Mouse (Mus musculus) CH12.LX (cell line): ENCODE results near the gene Syce3. TPM values are rescaled to one million over a fixed set of nuclear protein-coding genes. Genes with fewer than 3 reads are reported as not detected.

Experiments
- DNase-seq: peaks from one replicate; pipeline ENCODE4 v3.0.0-alpha.2; 2013; ENCODE audit errors: extremely low read depth
- H3K27ac ChIP-seq: 2 replicates; pipeline ENCODE4 v1.5.1; 2012; ENCODE audit warnings: low read depth, mild to moderate bottlenecking, control low read depth, moderate library complexity; ENCODE audit not compliant: insufficient read depth
- H3K27me3 ChIP-seq: replicated peaks from 2 replicates; pipeline ENCODE3; 2012; ENCODE audit warnings: inconsistent platforms
- H3K36me3 ChIP-seq, 2 experiments: replicated peaks in 1 of 2; 2 replicates each; pipeline versions ENCODE3 to v1.6.1; 2012; ENCODE audit warnings: inconsistent platforms in 1 of 2, low read length in 1 of 2, mild to moderate bottlenecking in 1 of 2, mixed read lengths in 1 of 2, moderate library complexity in 1 of 2; ENCODE audit not compliant: control insufficient read depth in 1 of 2, insufficient read depth in 1 of 2
- H3K4me1 ChIP-seq, 2 experiments: 2 replicates each; pipeline ENCODE4 v1.6.1; 2012; ENCODE audit warnings: inconsistent platforms in 1 of 2, moderate library complexity in 1 of 2; ENCODE audit not compliant: insufficient read depth in 2 of 2, control insufficient read depth in 1 of 2
- H3K4me2 ChIP-seq: 2 replicates; pipeline ENCODE4 v1.6.1; 2012; ENCODE audit warnings: low read depth, mild to moderate bottlenecking, control low read depth; ENCODE audit not compliant: poor library complexity, insufficient read depth, severe bottlenecking
- H3K4me3 ChIP-seq, 3 experiments: fragments of 150-350 bp in 1 of 3; sonication (generic) in 1 of 3; replicated peaks in 1 of 3; 2 replicates each; pipeline versions ENCODE3 to v1.5.1; 2011 to 2012; ENCODE audit warnings: low read depth in 2 of 3, low read length in 2 of 3, mild to moderate bottlenecking in 2 of 3, moderate library complexity in 2 of 3, control low read depth in 1 of 3, improper control_type of control experiment in 1 of 3, inconsistent platforms in 1 of 3, mixed read lengths in 1 of 3; ENCODE audit not compliant: poor library complexity in 1 of 3
- H3K79me2 ChIP-seq: replicated peaks from 2 replicates; pipeline ENCODE4 v1.6.1; 2012; ENCODE audit warnings: mild to moderate bottlenecking, moderate library complexity; ENCODE audit not compliant: control insufficient read depth, poor library complexity, insufficient read depth, severe bottlenecking; ENCODE audit errors: extremely low read depth
- H3K9ac ChIP-seq: 2 replicates; pipeline ENCODE4 v1.6.1; 2012; ENCODE audit warnings: low read depth, mild to moderate bottlenecking, control low read depth, moderate library complexity; ENCODE audit not compliant: insufficient read depth
- H3K9me3 ChIP-seq: replicated peaks from 2 replicates; pipeline ENCODE3; 2012; ENCODE audit warnings: low read length, inconsistent platforms, mixed read lengths
- BHLHE40 ChIP-seq: IDR thresholded peaks from 2 replicates; pipeline ENCODE4 v1.6.1; 2011; ENCODE audit warnings: mild to moderate bottlenecking, low read depth, low read length, improper control_type of control experiment
- CHD1 ChIP-seq: IDR thresholded peaks from 2 replicates; pipeline ENCODE4 v1.6.1; 2012; ENCODE audit warnings: low read depth, low read length, improper control_type of control experiment, inconsistent platforms
- CHD2 ChIP-seq: IDR thresholded peaks from 2 replicates; pipeline ENCODE4 v1.6.1; 2011; ENCODE audit warnings: low read length, improper control_type of control experiment
- E2F4 ChIP-seq: IDR thresholded peaks from 2 replicates; pipeline ENCODE4 v1.6.1; 2011; ENCODE audit warnings: low read depth, low read length, improper control_type of control experiment; ENCODE audit not compliant: insufficient replicate concordance
- ELF1 ChIP-seq: IDR thresholded peaks from 2 replicates; pipeline ENCODE4 v1.6.1; 2014; ENCODE audit warnings: low read depth, mild to moderate bottlenecking, inconsistent platforms, low read length, improper control_type of control experiment
- EP300 ChIP-seq: IDR thresholded peaks from 2 replicates; pipeline ENCODE4 v1.6.1; 2011; ENCODE audit warnings: low read length, improper control_type of control experiment
- IRF4 ChIP-seq: IDR thresholded peaks from 2 replicates; pipeline ENCODE4 v1.6.1; 2014; ENCODE audit warnings: low read depth, mild to moderate bottlenecking, inconsistent platforms, low read length, improper control_type of control experiment
- JUN ChIP-seq: IDR thresholded peaks from 2 replicates; pipeline ENCODE4 v1.6.1; 2011; ENCODE audit warnings: low read depth, mild to moderate bottlenecking, low read length, improper control_type of control experiment, moderate library complexity; ENCODE audit not compliant: insufficient read depth
- JUND ChIP-seq: conservative IDR thresholded peaks from 2 replicates; pipeline ENCODE4 v1.6.1; 2011; ENCODE audit warnings: low read depth, low read length, improper control_type of control experiment
- MAFK ChIP-seq: IDR thresholded peaks from 2 replicates; pipeline ENCODE4 v1.6.1; 2011; ENCODE audit warnings: low read length, improper control_type of control experiment; ENCODE audit not compliant: insufficient replicate concordance
- MAX ChIP-seq: IDR thresholded peaks from 2 replicates; pipeline ENCODE4 v1.6.1; 2011; ENCODE audit warnings: low read length, improper control_type of control experiment
- MAZ ChIP-seq: IDR thresholded peaks from 2 replicates; pipeline ENCODE4 v1.6.1; 2012; ENCODE audit warnings: low read depth, mild to moderate bottlenecking, inconsistent platforms, low read length, improper control_type of control experiment, moderate library complexity
- MEF2A ChIP-seq: IDR thresholded peaks from 2 replicates; pipeline ENCODE4 v1.6.1; 2014; ENCODE audit warnings: low read depth, mild to moderate bottlenecking, inconsistent platforms, low read length, improper control_type of control experiment, borderline replicate concordance
- MXI1 ChIP-seq: IDR thresholded peaks from 2 replicates; pipeline ENCODE4 v1.6.1; 2011; ENCODE audit warnings: mild to moderate bottlenecking, low read depth, low read length, improper control_type of control experiment
- MYC ChIP-seq: IDR thresholded peaks from 2 replicates; pipeline ENCODE4 v1.6.1; 2011; ENCODE audit warnings: low read depth, mild to moderate bottlenecking, improper control_type of control experiment, low read length
- NELFE ChIP-seq: IDR thresholded peaks from 2 replicates; pipeline ENCODE4 v1.6.1; 2011; ENCODE audit warnings: low read depth, low read length, improper control_type of control experiment
- NRF1 ChIP-seq: IDR thresholded peaks from 2 replicates; pipeline ENCODE4 v1.6.1; 2014; ENCODE audit warnings: low read depth, mild to moderate bottlenecking, inconsistent platforms, low read length, improper control_type of control experiment, moderate library complexity
- POLR2A ChIP-seq: IDR thresholded peaks from 2 replicates; pipeline ENCODE4 v1.6.1; 2011; ENCODE audit warnings: low read depth, mild to moderate bottlenecking, improper control_type of control experiment, low read length
- POLR2AphosphoS2 ChIP-seq: IDR thresholded peaks from 2 replicates; pipeline ENCODE4 v1.6.1; 2011; ENCODE audit warnings: low read depth, low read length, improper control_type of control experiment
- RAD21 ChIP-seq: IDR thresholded peaks from 2 replicates; pipeline ENCODE4 v1.6.1; 2011; ENCODE audit warnings: low read depth, mild to moderate bottlenecking, low read length, improper control_type of control experiment, moderate library complexity
- RCOR1 ChIP-seq: conservative IDR thresholded peaks from 2 replicates; pipeline ENCODE4 v1.6.1; 2012; ENCODE audit warnings: low read depth, mild to moderate bottlenecking, inconsistent platforms, low read length, improper control_type of control experiment
- SIN3A ChIP-seq: IDR thresholded peaks from 2 replicates; pipeline ENCODE4 v1.6.1; 2012; ENCODE audit warnings: low read length, improper control_type of control experiment, inconsistent platforms
- TBP ChIP-seq: conservative IDR thresholded peaks from 2 replicates; pipeline ENCODE4 v1.6.1; 2011; ENCODE audit warnings: low read depth, low read length, improper control_type of control experiment
- TCF12 ChIP-seq: IDR thresholded peaks from 2 replicates; pipeline ENCODE4 v1.6.1; 2014; ENCODE audit warnings: low read depth, mild to moderate bottlenecking, inconsistent platforms, low read length, improper control_type of control experiment
- USF2 ChIP-seq: conservative IDR thresholded peaks from 2 replicates; pipeline ENCODE4 v1.6.1; 2011; ENCODE audit warnings: low read depth, low read length, improper control_type of control experiment
- ZC3H11A ChIP-seq: IDR thresholded peaks from 2 replicates; pipeline ENCODE4 v1.6.1; 2012; ENCODE audit warnings: low read depth, mild to moderate bottlenecking, inconsistent platforms, low read length, improper control_type of control experiment
- ZMIZ1 ChIP-seq: IDR thresholded peaks from 2 replicates; pipeline ENCODE4 v1.6.1; 2012; ENCODE audit warnings: low read depth, mild to moderate bottlenecking, inconsistent platforms, low read length, improper control_type of control experiment
- ZNF384 ChIP-seq: IDR thresholded peaks from 2 replicates; pipeline ENCODE4 v1.6.1; 2012; ENCODE audit warnings: low read depth, low read length, improper control_type of control experiment, inconsistent platforms
- dilution Hi-C: fragments of 300-500 bp; cut with MboI; formaldehyde crosslinking; loops from 2 replicates; pipeline ENCODE4 v1.14.3; 2020; ENCODE audit warnings: low sequenced_read_pairs; ENCODE audit not compliant: extremely low pct_unique_long_range_greater_than_20kb, extremely low pct_ligation_motif_present
- in situ Hi-C: fragments of 300-500 bp; cut with MboI; formaldehyde crosslinking; loops from 3 replicates; pipeline ENCODE4 v1.14.3; 2019; ENCODE audit warnings: low sequenced_read_pairs, low pct_ligation_motif_present, low pct_unique_long_range_greater_than_20kb, mixed read lengths
- polyA plus RNA-seq: library from polyadenylated mRNA; unstranded; fragments of >175 nt; gene quantifications from 2 replicates; pipeline ENCODE4 v1.2.1, GENCODE M21; 2012; ENCODE audit warnings: low read depth; ENCODE audit not compliant: insufficient read length
- total RNA-seq, 2 experiments: library from RNA; depleted of rRNA; stranded (reverse); fragments of 300-350 nt in 1 of 2; fragments of >200 nt in 1 of 2; gene quantifications; 2 replicates each; pipeline ENCODE4 v1.2.3; 2012 to 2014

The Syce3 gene
- total and polyA plus RNA-seq, 3 experiments, result not detected

DNA sequence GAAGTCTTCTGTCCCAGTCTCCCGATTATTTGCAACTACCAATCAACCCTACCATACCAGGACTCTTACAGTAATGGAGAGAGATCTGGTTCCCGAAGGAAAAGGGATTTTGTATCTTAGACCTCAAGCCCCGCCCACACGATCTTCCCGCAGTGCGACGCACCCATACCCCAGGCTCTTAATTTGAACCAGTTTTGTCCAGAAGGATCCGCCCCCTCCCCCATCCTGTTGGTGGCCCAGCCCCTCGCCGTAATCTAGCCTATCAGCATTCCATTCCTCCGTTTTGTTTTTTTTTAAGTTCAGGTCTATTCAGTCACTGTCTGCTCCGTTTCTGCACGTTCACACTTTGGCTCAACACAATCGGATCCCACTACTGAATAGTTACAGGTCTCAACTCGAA is 53.9 kb downstream of the Syce3 start:
- dilution Hi-C loops, result no loop called here
- in situ Hi-C loops, result loop anchor here (25.0 kb wide), 1 partner anchor 244 kb away; the partner anchor contains the start of gene Tubgcp6
- H3K27ac ChIP-seq, result no peak overlapping the region
- H3K36me3 ChIP-seq, result peaks cover 46 to 62% of the 10 kb centered on the region in 2 experiments
- TF ChIP-seq SIN3A (peak; percentile 65), ZNF384 (peak; percentile 91), TCF12 (no peak), MAX (0 out of 2 replicates have a peak, but pooled peaks have one; percentile 15), MYC (no peak), NELFE (0 out of 2 replicates have a peak, but pooled peaks have one; percentile 12), EP300 (no peak), POLR2A (peak; percentile 42; the same call in 1 of the 2 replicates), RCOR1 (0 out of 2 replicates have a peak, but pooled peaks have one; percentile 6), BHLHE40 (peak; percentile 52; the same call in 1 of the 2 replicates), MXI1 (peak; percentile 42; the same call in 1 of the 2 replicates), TBP (peak; percentile 63; the same call in 1 of the 2 replicates)
- DNase-seq, result peak; percentile 95
- peaks cover 15 to 41% of the 10 kb centered on the region in 2 experiments for H3K4me1 ChIP-seq
- peak overlapping the region; percentile 85 for H3K9ac ChIP-seq
- peak overlapping the region; percentile 89 for H3K4me2 ChIP-seq
- H3K4me3 ChIP-seq, result peak overlapping the region; percentile 77 to 92 (median 85)
- H3K27me3 ChIP-seq, result no peaks in the 10 kb centered on the region
- no peaks in the 10 kb centered on the region for H3K9me3 ChIP-seq
- H3K79me2 ChIP-seq, result peaks cover 64% of the 10 kb centered on the region

- H3K27ac ChIP-seq, result peak within 1 kb of the TSS; percentile 61
- peaks cover 15 to 41% of the 10 kb centered on the region in 2 experiments for H3K4me1 ChIP-seq
- in situ Hi-C loops, result loop anchor here (25.0 kb wide), 1 partner anchor 243 kb away; the partner anchor contains the start of gene Tubgcp6
- dilution Hi-C loops, result no loop called here
- H3K4me3 ChIP-seq, result peak within 1 kb of the TSS; percentile 85 to 92 (median 88)
- peak within 1 kb of the TSS; percentile 89 for H3K4me2 ChIP-seq
- H3K27me3 ChIP-seq, result no peaks in the 10 kb centered on the region
- no peaks in the 10 kb centered on the region for H3K9me3 ChIP-seq
- DNase-seq, result peak; percentile 97
- H3K9ac ChIP-seq, result peak within 1 kb of the TSS; percentile 85
- H3K79me2 ChIP-seq, result peaks cover 55% of the 10 kb centered on the region
- H3K36me3 ChIP-seq, result peaks cover 45 to 63% of the 10 kb centered on the region in 2 experiments
- TF ChIP-seq JUN, result no peak
- TF ChIP-seq BHLHE40, result 0 out of 2 replicates have a peak, but pooled peaks have one; percentile 17
- TF ChIP-seq CHD1, result no peak
- TF ChIP-seq SIN3A, result peak; percentile 94
- TF ChIP-seq ELF1, result peak; percentile 83
- no peak for TF ChIP-seq ZC3H11A
- peak; percentile 71; the same call in 1 of the 2 replicates for TF ChIP-seq MYC
- TF ChIP-seq MEF2A, result no peak
- TF ChIP-seq MAFK, result no peak
- 0 out of 2 replicates have a peak, but pooled peaks have one; percentile 50 for TF ChIP-seq TBP
- TF ChIP-seq NRF1, result peak; percentile 62; the same call in 1 of the 2 replicates
- peak; percentile 80 for TF ChIP-seq NELFE
- peak; percentile 41; the same call in 1 of the 2 replicates for TF ChIP-seq MAX
- TF ChIP-seq CHD2, result 0 out of 2 replicates have a peak, but pooled peaks have one; percentile 7
- TF ChIP-seq RCOR1, result no peak
- peak; percentile 78 for TF ChIP-seq IRF4
- TF ChIP-seq USF2, result no peak
- no peak for TF ChIP-seq RAD21
- TF ChIP-seq E2F4, result peak; percentile 82; the same call in 1 of the 2 replicates
- peak; percentile 77; the same call in 1 of the 2 replicates for TF ChIP-seq MAZ
- TF ChIP-seq ZMIZ1, result peak; percentile 79
- TF ChIP-seq JUND, result no peak
- TF ChIP-seq POLR2AphosphoS2, result no peak
These were observed 54.8 kb downstream of the Syce3 start, which contains the start of the genes Lmf2 and Ncaph2 for GRCm38 (mm10) chr15:89355241-89356187. TSS of gene Lmf2 (minus strand) at chr15:89355659. TSS of gene Ncaph2 (plus strand) at chr15:89355719.
